Mouse (Mus musculus) thymus, adult 2 months (tissue): ENCODE measurements around the gene Tmem178b.

Experiments used
- CTCF ChIP-seq: fragments of 200-500 bp; IDR thresholded peaks from 2 replicates; pipeline ENCODE4 v1.5.1; 2012; ENCODE audit warnings: mild to moderate bottlenecking, control low read depth, low read length, moderate library complexity, borderline replicate concordance; ENCODE audit not compliant: control insufficient read depth, poor library complexity, insufficient read depth; ENCODE audit errors: extremely low read depth
- POLR2A ChIP-seq: fragments of 200-500 bp; IDR thresholded peaks from 2 replicates; pipeline ENCODE4 v1.6.1; 2012; ENCODE audit warnings: mild to moderate bottlenecking, low read length, control low read depth, moderate library complexity; ENCODE audit not compliant: control insufficient read depth, poor library complexity, insufficient read depth; ENCODE audit errors: extremely low read depth

GRCm38 (mm10) chr6:40137831-40138520 lies 264.9 kb downstream of the Tmem178b start:
- TF ChIP-seq POLR2A (no peak), CTCF (no peak)
